Mouse (Mus musculus) forebrain, embryonic 10.5 days (tissue): ENCODE measurements around the gene Cyb5d1. TPM values are rescaled to one million over a fixed set of nuclear protein-coding genes. Genes with fewer than 3 reads are reported as not detected.

ENCODE experiments used
- DNase-seq: peaks from one replicate; pipeline ENCODE4 v3.0.0-alpha.2; 2017; ENCODE audit warnings: low spot score; ENCODE audit errors: extremely low spot score
- H3K27ac ChIP-seq: fragments of 300-500 bp; sonication (generic); 2 replicates; pipeline ENCODE4 v1.5.1; 2016; ENCODE audit warnings: mild to moderate bottlenecking
- H3K27me3 ChIP-seq: fragments of 300-500 bp; sonication (generic); 2 replicates; pipeline ENCODE4 v1.6.1; 2016; ENCODE audit warnings: mild to moderate bottlenecking; ENCODE audit not compliant: poor library complexity, severe bottlenecking
- H3K36me3 ChIP-seq: fragments of 300-500 bp; sonication (generic); replicated peaks from 2 replicates; pipeline ENCODE4 v1.6.1; 2016; ENCODE audit warnings: mild to moderate bottlenecking, moderate library complexity
- H3K4me1 ChIP-seq: fragments of 300-500 bp; sonication (generic); 2 replicates; pipeline ENCODE4 v1.6.1; 2016
- H3K4me3 ChIP-seq: fragments of 300-500 bp; sonication (generic); 2 replicates; pipeline ENCODE4 v1.5.1; 2016; ENCODE audit warnings: mild to moderate bottlenecking, moderate library complexity
- H3K9me3 ChIP-seq: fragments of 300-500 bp; sonication (generic); 2 replicates; pipeline ENCODE4 v1.6.1; 2016; ENCODE audit warnings: mild to moderate bottlenecking, moderate library complexity
- WGBS: fragments of 180-500 bp; shearing (Covaris S2); methylation state at CpG from one replicate; pipeline ENCODE4 v1.1.7; 2016; 5-methylcytosine and 5-hydroxymethylcytosine counted together
- polyA plus RNA-seq: library from polyadenylated mRNA; unstranded; fragments of >200 nt; fragmentation: Nextera tagmentation; extraction: Ambion mirVana; gene quantifications from 2 replicates; pipeline ENCODE4 v1.2.1, GENCODE M21; 2016

Gene Cyb5d1
- polyA plus RNA-seq, 1 experiment from 2014 or later, result 47.3 TPM

- no peaks in the 10 kb centered on the region for H3K27me3 ChIP-seq
- WGBS, result 11% methylated on average over 4 of the region's 4 CpGs
- no peaks in the 10 kb centered on the region for H3K9me3 ChIP-seq
- H3K36me3 ChIP-seq, result peaks cover 28% of the 10 kb centered on the region
- peak overlapping the region; percentile 79 for H3K4me3 ChIP-seq
- peak; percentile 39 for DNase-seq
- H3K4me1 ChIP-seq, result peaks cover 100% of the 10 kb centered on the region
- peak overlapping the region; percentile 99 for H3K27ac ChIP-seq
Observed at GRCm38 (mm10) chr11:69414421-69415326, 19.2 kb upstream of the Cyb5d1 start.

DNA sequence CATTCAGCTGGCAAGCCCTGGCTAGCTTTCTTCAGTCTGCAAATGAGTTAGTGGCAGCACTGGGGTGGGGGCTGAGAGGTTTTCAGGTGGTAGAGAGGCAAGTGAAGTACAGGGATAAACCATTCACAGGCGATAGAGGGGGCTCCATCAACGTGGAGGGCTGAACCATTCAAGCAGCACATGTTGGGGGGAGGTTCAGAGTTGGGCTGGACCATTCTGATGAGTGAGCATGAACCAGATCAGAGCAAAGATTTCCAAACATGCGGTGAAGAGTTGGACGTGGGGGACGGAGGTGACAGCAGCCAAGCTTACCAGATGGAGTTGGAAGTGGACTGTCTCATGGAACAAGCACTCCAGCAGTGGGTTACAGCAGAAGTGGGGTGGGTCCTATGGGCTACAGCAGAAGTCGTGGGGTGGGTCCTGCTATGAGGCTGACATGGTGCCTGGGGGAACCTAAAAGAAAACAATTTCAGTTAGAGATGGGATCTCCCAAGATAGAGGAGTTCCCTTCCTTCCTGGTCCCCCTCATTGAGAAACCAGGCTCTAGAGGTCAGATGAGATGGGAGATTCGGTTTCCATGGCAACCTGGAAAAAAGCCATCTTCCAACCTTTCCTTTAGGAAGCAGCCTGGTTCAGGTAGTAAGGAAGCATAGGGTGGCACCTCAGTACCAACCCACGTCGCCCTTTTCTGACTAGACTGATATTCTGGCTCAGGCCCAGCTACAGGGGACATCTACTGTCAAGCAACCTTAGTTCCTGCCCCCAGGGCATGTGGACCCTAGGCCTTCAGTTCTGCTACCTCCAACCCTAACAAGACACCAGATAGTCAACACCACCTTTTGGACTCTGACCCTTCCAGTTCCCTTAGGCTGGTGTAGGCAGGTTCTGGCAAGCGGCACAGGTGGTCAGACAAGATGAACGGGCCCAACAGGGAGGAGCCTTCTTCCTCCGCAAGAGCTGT, 18.1 kb upstream of the Cyb5d1 start, which contains the start of gene Kdm6b:
Kdm6b (minus strand) TSS at position 455 of the 961 bp plus-strand sequence.
- 51% methylated on average over 12 of the region's 12 CpGs for WGBS
- H3K27ac ChIP-seq, result peak within 1 kb of the TSS; percentile 99
- peaks cover 28% of the 10 kb centered on the region for H3K36me3 ChIP-seq
- no peaks in the 10 kb centered on the region for H3K27me3 ChIP-seq
- peak within 1 kb of the TSS; percentile 79 for H3K4me3 ChIP-seq
- H3K4me1 ChIP-seq, result peaks cover 99% of the 10 kb centered on the region
- peak; percentile 50 for DNase-seq
- no peaks in the 10 kb centered on the region for H3K9me3 ChIP-seq

- WGBS, result 74% methylated on average over 7 of the region's 7 CpGs
- Histone ChIP-seq H3K4me1 (peaks cover 99% of the 10 kb centered on the region), H3K27ac (peak overlapping the region; percentile 99), H3K4me3 (peak overlapping the region; percentile 79), H3K36me3 (peaks cover 36% of the 10 kb centered on the region), H3K27me3 (no peaks in the 10 kb centered on the region), H3K9me3 (no peaks in the 10 kb centered on the region)
- DNase-seq, result no peak
Observed at GRCm38 (mm10) chr11:69412548-69412947, 17.1 kb upstream of the Cyb5d1 start.

GRCm38 (mm10) chr11:69411538-69412203, 16.2 kb upstream of the Cyb5d1 start:
- Histone ChIP-seq H3K4me1 (peaks cover 99% of the 10 kb centered on the region), H3K4me3 (peak overlapping the region; percentile 79), H3K27me3 (no peaks in the 10 kb centered on the region), H3K9me3 (no peaks in the 10 kb centered on the region), H3K27ac (peak overlapping the region; percentile 99), H3K36me3 (peaks cover 44% of the 10 kb centered on the region)
- peak; percentile 68 for DNase-seq
- WGBS, result under 1% methylated on average over 39 of the region's 39 CpGs

DNA sequence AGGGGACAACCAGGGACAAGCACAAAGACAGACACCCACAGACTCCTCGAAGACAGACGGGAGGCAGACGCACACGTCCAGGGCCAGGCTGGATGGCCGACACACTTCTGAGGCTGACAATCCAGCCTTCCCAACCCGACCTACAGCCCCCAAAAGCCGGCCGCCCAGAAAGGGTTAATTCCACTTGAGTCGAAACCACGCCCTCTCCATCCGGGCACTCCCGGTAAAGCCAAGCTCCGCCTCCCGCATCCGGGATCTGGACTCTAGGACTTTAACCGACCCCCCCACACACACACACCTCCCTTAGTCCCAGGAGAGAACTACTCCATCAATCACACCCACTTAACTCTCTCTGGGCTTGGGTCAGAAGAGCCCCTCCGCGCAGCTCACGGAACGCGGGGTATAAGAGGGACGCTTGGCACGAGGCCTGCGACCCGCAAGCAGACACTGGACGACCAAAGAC, 15.7 kb upstream of the Cyb5d1 start:
- Histone ChIP-seq H3K36me3 (peaks cover 50% of the 10 kb centered on the region), H3K4me1 (peaks cover 93% of the 10 kb centered on the region), H3K4me3 (peak overlapping the region; percentile 79), H3K9me3 (no peaks in the 10 kb centered on the region), H3K27me3 (no peaks in the 10 kb centered on the region), H3K27ac (peak overlapping the region; percentile 99)
- under 1% methylated on average over 26 of the region's 26 CpGs for WGBS
- peak; percentile 97 for DNase-seq

- H3K27me3 ChIP-seq, result no peaks in the 10 kb centered on the region
- H3K4me3 ChIP-seq, result peak overlapping the region; percentile 79
- peaks cover 87% of the 10 kb centered on the region for H3K4me1 ChIP-seq
- no peaks in the 10 kb centered on the region for H3K9me3 ChIP-seq
- under 1% methylated on average over 41 of the region's 41 CpGs for WGBS
- H3K27ac ChIP-seq, result peak overlapping the region; percentile 99
- peaks cover 56% of the 10 kb centered on the region for H3K36me3 ChIP-seq
- no peak for DNase-seq
Observed at GRCm38 (mm10) chr11:69410310-69411072, 15.1 kb upstream of the Cyb5d1 start.

DNA sequence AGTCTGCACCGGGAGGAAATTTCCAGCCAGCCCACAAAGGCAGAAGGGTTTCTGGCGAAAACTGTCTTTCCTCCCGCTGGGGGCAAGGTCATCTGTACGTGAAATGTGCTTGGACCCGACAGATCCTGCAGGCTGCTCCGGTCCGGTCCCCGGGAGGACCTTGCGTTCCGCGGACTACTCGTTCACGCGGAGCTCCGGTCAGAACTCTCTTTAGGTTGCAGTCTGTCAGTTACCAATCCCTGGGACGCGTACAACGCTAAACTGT, 14.5 kb upstream of the Cyb5d1 start:
- H3K36me3 ChIP-seq, result peaks cover 61% of the 10 kb centered on the region
- peak overlapping the region; percentile 79 for H3K4me3 ChIP-seq
- H3K27ac ChIP-seq, result peak overlapping the region; percentile 99
- H3K9me3 ChIP-seq, result no peaks in the 10 kb centered on the region
- 0% methylated on average over 18 of the region's 18 CpGs for WGBS
- H3K27me3 ChIP-seq, result no peaks in the 10 kb centered on the region
- DNase-seq, result no peak
- peaks cover 82% of the 10 kb centered on the region for H3K4me1 ChIP-seq

GRCm38 (mm10) chr11:69409378-69410044, 14.1 kb upstream of the Cyb5d1 start:
- peak; percentile 92 for DNase-seq
- H3K4me3 ChIP-seq, result peak overlapping the region; percentile 79
- H3K4me1 ChIP-seq, result peaks cover 77% of the 10 kb centered on the region
- H3K27me3 ChIP-seq, result no peaks in the 10 kb centered on the region
- under 1% methylated on average over 43 of the region's 46 CpGs for WGBS
- H3K36me3 ChIP-seq, result peaks cover 66% of the 10 kb centered on the region
- no peaks in the 10 kb centered on the region for H3K9me3 ChIP-seq
- H3K27ac ChIP-seq, result peak overlapping the region; percentile 99

GRCm38 (mm10) chr11:69408541-69409377, 13.3 kb upstream of the Cyb5d1 start:
- peaks cover 70% of the 10 kb centered on the region for H3K36me3 ChIP-seq
- peak overlapping the region; percentile 79 for H3K4me3 ChIP-seq
- peak; percentile 80 for DNase-seq
- under 1% methylated on average over 33 of the region's 33 CpGs for WGBS
- H3K4me1 ChIP-seq, result peaks cover 70% of the 10 kb centered on the region
- no peaks in the 10 kb centered on the region for H3K27me3 ChIP-seq
- peak overlapping the region; percentile 99 for H3K27ac ChIP-seq
- no peaks in the 10 kb centered on the region for H3K9me3 ChIP-seq

- 89% methylated on average over 4 of the region's 4 CpGs for WGBS
- peaks cover 70% of the 10 kb centered on the region for H3K36me3 ChIP-seq
- H3K4me3 ChIP-seq, result peak overlapping the region; percentile 79; the same call in 1 of the 2 replicates
- no peaks in the 10 kb centered on the region for H3K9me3 ChIP-seq
- H3K4me1 ChIP-seq, result peaks cover 59% of the 10 kb centered on the region
- H3K27me3 ChIP-seq, result no peaks in the 10 kb centered on the region
- DNase-seq, result no peak
- peak overlapping the region; percentile 99; the same call in 1 of the 2 replicates for H3K27ac ChIP-seq
Observed at GRCm38 (mm10) chr11:69407724-69408004, 12.2 kb upstream of the Cyb5d1 start.
